Mouse (Mus musculus) liver, embryonic 14.5 days (tissue): ENCODE measurements around the gene Nadk2.

Experiments
- CTCF ChIP-seq: IDR thresholded peaks from 2 replicates; pipeline ENCODE4 v1.5.1; 2016; ENCODE audit warnings: antibody characterized with exemption, low read depth, control low read depth
- EP300 ChIP-seq: IDR thresholded peaks from 2 replicates; pipeline ENCODE4 v1.6.1; 2016; ENCODE audit warnings: antibody characterized with exemption, low read depth

DNA sequence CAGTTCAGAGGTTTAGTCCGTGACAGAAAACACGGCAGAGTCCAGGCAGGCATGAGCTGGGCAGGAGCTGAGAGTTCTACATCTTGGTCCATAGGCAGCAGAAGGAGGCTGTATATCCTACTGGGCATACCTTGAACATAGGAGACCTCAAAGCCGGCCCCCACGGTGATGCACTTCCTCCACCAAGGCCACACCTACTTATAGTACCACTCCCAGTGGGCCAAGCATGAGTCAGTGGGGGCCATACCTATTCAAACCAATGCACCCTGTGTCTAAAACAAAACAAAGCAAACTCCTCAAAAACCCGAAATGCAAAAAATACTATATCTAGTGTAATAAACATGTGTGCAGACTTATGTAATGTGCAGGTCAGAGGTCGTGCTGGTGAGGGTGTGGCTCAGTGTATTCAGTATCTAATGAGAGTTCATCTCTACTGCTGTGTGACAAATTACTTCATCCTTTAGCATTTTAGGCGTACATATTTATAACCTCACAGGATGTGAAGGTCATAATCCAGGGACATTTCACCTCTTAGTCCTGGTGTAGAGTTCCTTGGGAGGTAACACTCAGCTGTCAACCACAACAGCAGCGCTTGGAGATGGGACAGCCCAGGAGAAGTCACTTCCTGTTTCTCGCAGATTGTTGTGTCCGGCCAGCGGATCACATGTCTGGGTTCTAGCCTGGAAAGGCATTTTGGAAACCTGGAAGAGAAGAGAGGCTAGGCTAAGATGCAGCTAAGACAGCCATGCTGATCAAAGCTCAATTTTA lies 22.7 kb downstream of the Nadk2 start:
- no peak for TF ChIP-seq CTCF
- no peak for TF ChIP-seq EP300
